8 mouse cellular contexts compared by ENCODE assay signal in genomic region chr7:56050487-56050911, GRCm38 (mm10). TPM values are rescaled to one million over a fixed set of nuclear protein-coding genes. Genes with fewer than 3 reads are reported as not detected.
DNase-seq lines count a peak whose midpoint lies in the region; ATAC-seq and TF ChIP-seq lines count a peak whose summit lies in the region.

No protein-coding gene starts in this region.

- no peaks in the 10 kb centered on the region for H3K9me3 ChIP-seq in hindbrain, postnatal 0 days (ENCODE audit: low read length)
- H3K9me3 ChIP-seq in limb, embryonic 14.5 days (ENCODE audit: control insufficient read depth, low read length), result no peaks in the 10 kb centered on the region
- H3K9me3 ChIP-seq in midbrain, embryonic 12.5 days, result no peaks in the 10 kb centered on the region
- H3K9me3 ChIP-seq in stomach, embryonic 16.5 days (replicated peaks; ENCODE audit: control insufficient read depth, low read length), result no peaks in the 10 kb centered on the region

- H3K36me3 ChIP-seq in hindbrain, postnatal 0 days (ENCODE audit: insufficient read depth, low read length), result no peaks in the 10 kb centered on the region
- 0 out of 2 replicates have a peak, but pooled peaks cover 3% of the 10 kb centered on the region for H3K36me3 ChIP-seq in limb, embryonic 14.5 days (ENCODE audit: control insufficient read depth, insufficient read depth, low read length)
- H3K36me3 ChIP-seq in midbrain, embryonic 12.5 days, result no peaks in the 10 kb centered on the region
- H3K36me3 ChIP-seq in stomach, embryonic 16.5 days (ENCODE audit: control insufficient read depth, insufficient read depth, low read length), result no peaks in the 10 kb centered on the region

- ATAC-seq in hindbrain, postnatal 0 days, result peak; percentile 31
- ATAC-seq in limb, embryonic 14.5 days (ENCODE audit: low FRiP score, low read depth), result peak; percentile 14; the same call in 1 of the 2 replicates
- peak; percentile 48 for ATAC-seq in midbrain, embryonic 12.5 days (ENCODE audit: low FRiP score, low read depth)
- ATAC-seq in stomach, embryonic 16.5 days (ENCODE audit: insufficient read depth, low FRiP score), result peak; percentile 8

- 0% methylated on average over 18 of the region's 18 CpGs for WGBS in hindbrain, postnatal 0 days
- under 1% methylated on average over 18 of the region's 18 CpGs for WGBS in limb, embryonic 14.5 days
- WGBS in midbrain, embryonic 12.5 days, result under 1% methylated on average over 18 of the region's 18 CpGs
- WGBS in stomach, embryonic 16.5 days, result under 1% methylated on average over 18 of the region's 18 CpGs

- no peak for TF ChIP-seq POLR2A in limb, embryonic 14.5 days (IDR thresholded peaks at IDR 0.05; ENCODE audit: borderline replicate concordance, extremely low read depth, insufficient read depth, insufficient read length)

- intact Hi-C loops in gastrocnemius, adult 2 months (cut with DNase I), result no loop called here

- H3K9ac ChIP-seq in hindbrain, postnatal 0 days (replicated peaks; ENCODE audit: low read length), result peak overlapping the region; percentile 81
- peak overlapping the region; percentile 73 for H3K9ac ChIP-seq in limb, embryonic 14.5 days (ENCODE audit: low read depth, low read length, severe bottlenecking)
- peak overlapping the region; percentile 88 for H3K9ac ChIP-seq in midbrain, embryonic 12.5 days (replicated peaks)
- peak overlapping the region; percentile 82 for H3K9ac ChIP-seq in stomach, embryonic 16.5 days (ENCODE audit: low read length)

- peaks cover 7% of the 10 kb centered on the region for H3K4me1 ChIP-seq in hindbrain, postnatal 0 days (ENCODE audit: insufficient read depth, low read length)
- H3K4me1 ChIP-seq in limb, embryonic 14.5 days (ENCODE audit: control insufficient read depth, insufficient read depth, low read length), result peaks cover 14% of the 10 kb centered on the region
- H3K4me1 ChIP-seq in midbrain, embryonic 12.5 days, result peaks cover 15% of the 10 kb centered on the region
- H3K4me1 ChIP-seq in stomach, embryonic 16.5 days (ENCODE audit: control insufficient read depth, insufficient read depth, low read length), result peaks cover 6% of the 10 kb centered on the region

- DNase-seq in ovary, postnatal 14 days (ENCODE audit: low spot score), result peak; percentile 2
- no peak for DNase-seq in ovary, postnatal 10 days (ENCODE audit: low spot score)
- peak; percentile 61 for DNase-seq in cerebellum, adult 9-11 months
- peak; percentile 35 for DNase-seq in gastrocnemius, adult 2 months
- peak; percentile 58 for DNase-seq in hindbrain, postnatal 0 days (ENCODE audit: low spot score)
- peak; percentile 38 for DNase-seq in limb, embryonic 14.5 days (ENCODE audit: low spot score)

- H3K4me3 ChIP-seq in gastrocnemius, adult 2 months, result peak overlapping the region; percentile 78
- peak overlapping the region; percentile 91 for H3K4me3 ChIP-seq in hindbrain, postnatal 0 days (ENCODE audit: low read length)
- peak overlapping the region; percentile 82 for H3K4me3 ChIP-seq in limb, embryonic 14.5 days (replicated peaks; ENCODE audit: low read length)
- H3K4me3 ChIP-seq in midbrain, embryonic 12.5 days, result peak overlapping the region; percentile 84
- H3K4me3 ChIP-seq in stomach, embryonic 16.5 days (replicated peaks; ENCODE audit: low read length), result peak overlapping the region; percentile 82

- no peaks in the 10 kb centered on the region for H3K27me3 ChIP-seq in hindbrain, postnatal 0 days (ENCODE audit: insufficient read depth, low read length)
- H3K27me3 ChIP-seq in limb, embryonic 14.5 days (ENCODE audit: control insufficient read depth, insufficient read depth, low read length), result no peaks in the 10 kb centered on the region
- H3K27me3 ChIP-seq in midbrain, embryonic 12.5 days, result no peaks in the 10 kb centered on the region
- no peaks in the 10 kb centered on the region for H3K27me3 ChIP-seq in stomach, embryonic 16.5 days (ENCODE audit: control insufficient read depth, insufficient read depth, low read length)

- peak overlapping the region; percentile 97 for H3K27ac ChIP-seq in gastrocnemius, adult 2 months
- H3K27ac ChIP-seq in hindbrain, postnatal 0 days, result peak overlapping the region; percentile 93
- peak overlapping the region; percentile 83 for H3K27ac ChIP-seq in limb, embryonic 14.5 days (replicated peaks; ENCODE audit: low read depth, low read length)
- H3K27ac ChIP-seq in midbrain, embryonic 12.5 days (replicated peaks), result peak overlapping the region; percentile 90
- H3K27ac ChIP-seq in stomach, embryonic 16.5 days (ENCODE audit: low read length), result peak overlapping the region; percentile 89

- peak overlapping the region; percentile 65 for H3K4me2 ChIP-seq in hindbrain, postnatal 0 days (ENCODE audit: low read depth, low read length)
- peak overlapping the region; percentile 50 for H3K4me2 ChIP-seq in limb, embryonic 14.5 days (replicated peaks; ENCODE audit: low read depth, low read length, severe bottlenecking)
- H3K4me2 ChIP-seq in midbrain, embryonic 12.5 days (replicated peaks), result peak overlapping the region; percentile 80
- H3K4me2 ChIP-seq in stomach, embryonic 16.5 days (ENCODE audit: low read depth, low read length), result peak overlapping the region; percentile 60

- no peak for TF ChIP-seq CTCF in gastrocnemius, adult 2 months (IDR thresholded peaks at IDR 0.05)
- TF ChIP-seq CTCF in hindbrain, postnatal 0 days (IDR thresholded peaks at IDR 0.05; ENCODE audit: low read depth), result 0 out of 2 replicates have a peak, but pooled peaks have one; percentile 16

RNA-seq across cellular contexts. Expression of gene Herc2, which starts 0.5 kb away (rescaled TPM):
- 10 to 100 TPM; 44.5 to 63.8 TPM for total RNA-seq in gastrocnemius, adult 2 months (2021)
- total RNA-seq in hindbrain, postnatal 0 days (2014; rRNA removed), result 82.1 and 89.2 TPM in 2 replicates
- polyA plus RNA-seq in hindbrain, postnatal 0 days (2015; fragmentation: Nextera tagmentation; extraction: Ambion mirVana), result 41.3 and 41.8 TPM in 2 replicates
- polyA plus RNA-seq in limb, embryonic 14.5 days (2012; rRNA removed), result 15.9 and 24.5 TPM in 2 replicates
- 28.3 and 30.6 TPM in 2 replicates for polyA plus RNA-seq in limb, embryonic 14.5 days (2014; fragmentation: Nextera tagmentation; extraction: Ambion mirVana)
- polyA plus RNA-seq in midbrain, embryonic 12.5 days (2016; fragmentation: Nextera tagmentation; extraction: Ambion mirVana), result 37.6 and 39.6 TPM in 2 replicates
- polyA plus RNA-seq in stomach, embryonic 16.5 days (2015; fragmentation: Nextera tagmentation; extraction: Ambion mirVana), result 19.9 TPM in 2 replicates

RNA-seq across cellular contexts. Expression of gene Nipa1, which starts 30.7 kb away (rescaled TPM):
- 1 to 10 TPM; 2.5 to 3.5 TPM for total RNA-seq in gastrocnemius, adult 2 months (2021)
- total RNA-seq in hindbrain, postnatal 0 days (2014; rRNA removed), result 43.5 and 48.0 TPM in 2 replicates
- 30.7 and 31.4 TPM in 2 replicates for polyA plus RNA-seq in hindbrain, postnatal 0 days (2015; fragmentation: Nextera tagmentation; extraction: Ambion mirVana)
- polyA plus RNA-seq in limb, embryonic 14.5 days (2012; rRNA removed), result 7.1 and 8.4 TPM in 2 replicates
- polyA plus RNA-seq in limb, embryonic 14.5 days (2014; fragmentation: Nextera tagmentation; extraction: Ambion mirVana), result 7.3 and 8.4 TPM in 2 replicates
- 15.2 TPM in 2 replicates for polyA plus RNA-seq in midbrain, embryonic 12.5 days (2016; fragmentation: Nextera tagmentation; extraction: Ambion mirVana)
- polyA plus RNA-seq in stomach, embryonic 16.5 days (2015; fragmentation: Nextera tagmentation; extraction: Ambion mirVana), result 6.0 and 6.4 TPM in 2 replicates
